Mouse (Mus musculus): Measurements from ENCODE around the gene Dock10.
A peak's percentile ranks its signal among the peaks of the same experiment; 100 is the strongest.

The Dock10 gene

DNA sequence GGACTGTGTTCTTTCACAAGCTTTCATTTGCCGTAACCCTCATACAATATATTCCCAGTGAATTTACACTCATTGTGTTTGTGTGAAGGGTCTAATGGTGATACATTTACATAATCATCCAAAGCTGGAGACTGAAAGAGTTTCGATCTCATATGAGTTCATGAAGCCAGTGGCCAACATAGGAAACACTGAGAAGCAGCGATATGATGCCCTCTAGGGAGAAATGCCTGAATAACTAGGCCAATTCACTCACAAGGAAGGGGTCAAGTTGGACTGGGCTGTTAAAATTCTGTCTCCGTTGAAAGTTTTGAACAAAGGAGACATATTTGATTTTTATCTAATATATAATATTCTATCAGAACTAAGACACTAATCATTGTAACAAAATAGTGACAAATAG lies 30.9 kb downstream of the Dock10 start:
- no peak for DNase-seq

DNA sequence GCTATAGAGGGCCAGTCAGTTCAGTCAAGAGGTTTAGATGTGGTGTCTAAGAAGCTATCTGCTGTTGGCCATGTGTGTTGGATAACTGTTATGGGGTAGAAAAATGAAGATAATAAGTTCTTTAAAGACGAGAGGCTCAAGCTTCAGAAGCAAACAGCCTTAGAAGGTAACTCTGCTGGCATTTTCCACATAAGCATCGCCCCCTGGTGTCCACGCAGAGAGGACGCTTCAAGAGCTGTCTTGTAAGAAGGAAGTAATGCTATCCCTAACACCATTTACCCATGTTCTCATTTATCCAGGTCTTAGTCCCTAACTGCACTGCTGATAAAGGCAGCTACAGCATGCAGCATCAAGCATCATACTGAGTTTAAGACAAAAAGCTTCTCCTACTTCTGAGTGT lies 35.7 kb downstream of the Dock10 start:
- DNase-seq = peak; percentile 51

- no peak for DNase-seq
These were observed 36.3 kb downstream of the Dock10 start for GRCm38 (mm10) chr1:80722001-80722400.

DNA sequence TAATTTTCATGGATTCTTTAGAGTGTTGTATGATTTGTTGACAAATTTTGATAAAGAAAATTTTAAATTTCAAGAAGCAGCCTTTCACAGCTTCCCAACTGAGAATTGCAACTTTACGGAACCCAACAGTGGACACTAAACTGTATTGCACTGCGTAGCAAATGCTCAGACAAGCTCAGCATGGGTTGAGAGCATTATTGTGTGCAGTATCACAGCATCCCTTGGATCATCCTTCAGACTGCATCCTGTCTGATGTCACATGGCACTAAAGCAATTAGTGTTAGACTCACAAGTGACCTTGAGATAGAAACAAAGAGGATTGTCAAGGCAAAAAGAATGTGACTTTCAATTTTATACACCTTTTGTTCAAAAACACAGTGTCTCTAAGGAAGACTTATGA lies 37.1 kb downstream of the Dock10 start:
- DNase-seq = no peak

DNA sequence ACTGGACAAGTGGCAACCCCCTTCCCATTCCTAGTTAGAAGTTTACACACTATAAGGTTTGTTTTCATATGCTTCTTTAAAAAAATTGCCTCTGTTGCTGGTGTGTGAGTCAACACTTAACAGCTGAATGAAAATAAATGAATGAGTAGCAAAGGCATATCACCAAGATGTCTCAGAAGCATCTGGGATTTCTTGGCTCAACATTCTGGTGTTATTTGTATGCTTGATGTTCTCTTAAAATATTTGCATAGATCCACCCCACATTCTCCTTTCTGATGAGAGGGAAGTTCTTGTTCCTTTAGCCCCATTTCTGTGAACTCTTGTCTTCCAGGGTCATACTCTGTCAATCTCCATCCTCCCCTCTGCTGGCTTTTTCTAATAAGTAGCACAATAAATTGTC lies 38.2 kb downstream of the Dock10 start:
- DNase-seq = no peak

GRCm38 (mm10) chr1:80719436-80719835 lies 38.9 kb downstream of the Dock10 start:
- no peak for DNase-seq

GRCm38 (mm10) chr1:80718666-80719065 lies 39.7 kb downstream of the Dock10 start:
- DNase-seq = no peak

DNA sequence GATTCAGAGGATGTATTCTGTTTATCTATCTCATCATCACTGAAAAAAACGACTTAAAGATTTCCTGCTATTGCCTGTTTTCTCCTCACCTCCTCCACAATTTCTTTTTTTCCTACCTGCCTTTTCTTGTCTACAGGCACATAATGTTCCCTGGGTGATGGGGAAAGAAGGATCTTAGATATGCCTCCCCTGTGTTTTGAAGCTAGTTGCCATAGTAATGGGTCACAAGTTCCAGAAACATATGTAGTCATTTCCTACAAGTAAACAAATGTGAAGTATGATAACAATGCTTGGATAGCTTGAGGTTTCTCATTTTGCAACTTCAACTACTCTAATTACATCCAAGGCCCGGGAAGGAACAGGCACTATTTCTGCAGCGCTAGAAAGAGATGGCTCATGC lies 42.4 kb downstream of the Dock10 start:
- no peak for DNase-seq

GRCm38 (mm10) chr1:80713920-80714319 lies 44.4 kb downstream of the Dock10 start:
- DNase-seq = no peak

- no peak for DNase-seq
These were observed 47.6 kb downstream of the Dock10 start for GRCm38 (mm10) chr1:80710607-80711261.

DNA sequence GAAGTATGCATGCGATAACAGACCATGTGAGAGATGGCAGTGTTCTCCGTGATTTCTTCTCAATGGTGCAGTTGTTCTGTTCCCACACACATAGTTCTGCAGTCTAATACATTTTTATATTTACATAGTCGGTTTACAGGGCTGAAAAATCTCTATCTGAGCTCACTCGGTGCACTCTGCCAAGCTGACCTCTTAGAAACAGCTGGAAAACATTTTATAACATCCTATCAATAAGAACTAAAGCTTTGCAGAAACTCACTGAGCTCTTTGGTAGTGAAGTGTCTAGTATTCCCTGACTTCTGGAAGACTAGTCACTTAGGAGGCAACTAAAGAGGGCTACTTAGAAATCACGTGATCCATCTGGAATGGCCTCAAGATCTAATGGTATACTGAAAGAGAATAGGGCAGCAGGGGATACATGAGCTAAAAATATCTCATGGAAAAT lies 48.2 kb downstream of the Dock10 start:
- DNase-seq = no peak

- peak; percentile 4 for DNase-seq
These were observed 49.0 kb downstream of the Dock10 start for GRCm38 (mm10) chr1:80709299-80709698.

- no peak for DNase-seq
These were observed 55.0 kb downstream of the Dock10 start for GRCm38 (mm10) chr1:80703279-80703678.

DNA sequence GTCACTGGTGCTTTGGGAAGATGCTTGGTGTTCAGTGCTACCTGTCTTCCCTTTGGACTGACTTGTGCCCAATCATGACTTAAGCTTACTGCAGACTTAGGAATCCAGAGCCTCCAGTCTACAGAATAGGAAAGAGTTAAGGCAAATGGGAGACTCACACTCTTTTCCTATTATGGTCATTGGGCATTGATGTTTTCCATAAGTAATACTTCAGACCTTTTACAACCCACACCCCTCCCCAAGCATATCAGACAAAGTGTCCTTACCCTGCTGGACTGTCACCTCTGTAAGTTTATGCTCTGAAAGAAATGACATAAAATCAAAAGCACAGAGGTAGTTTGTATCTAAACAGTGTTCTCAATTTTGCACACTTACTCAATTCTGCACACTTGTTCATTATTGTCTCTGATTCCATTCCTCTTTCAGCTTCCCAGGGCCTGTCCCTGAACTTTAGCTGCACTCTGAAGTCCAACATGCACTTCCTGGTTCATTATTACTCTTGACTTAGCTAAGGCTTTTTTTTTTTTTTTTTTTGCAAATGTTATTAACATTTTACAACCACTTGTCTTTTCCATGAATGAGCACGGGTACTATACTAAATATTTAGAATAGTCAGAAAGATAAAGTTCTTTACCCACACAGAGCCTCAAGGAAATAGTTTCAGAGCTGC lies 82.2 kb downstream of the Dock10 start:
- DNase-seq = no peak

DNA sequence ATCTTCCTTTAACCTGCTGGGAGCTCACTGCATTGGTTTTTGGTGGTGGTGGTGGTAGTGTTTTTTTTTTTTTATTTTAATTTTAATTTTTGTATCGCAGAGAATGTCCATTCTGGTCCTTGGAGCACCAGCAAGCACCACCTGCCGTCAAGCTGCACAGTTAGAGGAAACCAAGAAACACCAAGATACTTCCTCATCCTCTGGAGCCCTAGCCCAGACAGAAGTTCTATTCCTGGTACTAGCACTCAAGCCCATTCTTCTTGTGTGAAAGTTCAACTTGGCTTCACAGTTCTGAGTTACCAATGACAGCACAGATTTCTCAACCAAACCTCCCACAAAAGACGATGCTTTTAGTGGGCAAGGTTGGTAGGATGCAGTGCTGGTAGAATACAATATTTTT lies 86.6 kb downstream of the Dock10 start:
- no peak for DNase-seq

- DNase-seq = no peak
These were observed 87.3 kb downstream of the Dock10 start for GRCm38 (mm10) chr1:80671056-80671455.

GRCm38 (mm10) chr1:80670387-80670786 lies 87.9 kb downstream of the Dock10 start:
- no peak for DNase-seq

DNA sequence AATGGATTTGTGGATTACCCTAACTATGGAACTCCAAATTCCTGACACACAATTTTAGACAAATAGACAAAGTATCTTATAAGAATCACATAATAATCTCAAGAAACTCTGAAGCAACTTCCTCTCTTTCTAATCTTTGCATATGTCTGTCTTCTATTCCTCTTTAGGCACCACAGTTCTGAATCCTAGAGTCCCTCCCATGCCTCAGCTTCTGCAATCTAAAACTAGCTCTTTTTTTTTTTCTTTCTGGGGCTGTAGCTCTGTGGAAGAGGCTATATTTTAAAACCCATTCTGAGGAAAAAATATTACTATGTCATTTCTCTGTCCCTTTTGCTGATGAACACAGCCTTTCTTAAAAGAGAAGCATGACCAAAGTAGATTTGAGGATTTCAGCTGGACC lies 92.6 kb downstream of the Dock10 start:
- no peak for DNase-seq

- DNase-seq = no peak
These were observed 93.2 kb downstream of the Dock10 start for GRCm38 (mm10) chr1:80665161-80665560.

GRCm38 (mm10) chr1:80661506-80662402 lies 96.6 kb downstream of the Dock10 start:
- no peak for DNase-seq

DNA sequence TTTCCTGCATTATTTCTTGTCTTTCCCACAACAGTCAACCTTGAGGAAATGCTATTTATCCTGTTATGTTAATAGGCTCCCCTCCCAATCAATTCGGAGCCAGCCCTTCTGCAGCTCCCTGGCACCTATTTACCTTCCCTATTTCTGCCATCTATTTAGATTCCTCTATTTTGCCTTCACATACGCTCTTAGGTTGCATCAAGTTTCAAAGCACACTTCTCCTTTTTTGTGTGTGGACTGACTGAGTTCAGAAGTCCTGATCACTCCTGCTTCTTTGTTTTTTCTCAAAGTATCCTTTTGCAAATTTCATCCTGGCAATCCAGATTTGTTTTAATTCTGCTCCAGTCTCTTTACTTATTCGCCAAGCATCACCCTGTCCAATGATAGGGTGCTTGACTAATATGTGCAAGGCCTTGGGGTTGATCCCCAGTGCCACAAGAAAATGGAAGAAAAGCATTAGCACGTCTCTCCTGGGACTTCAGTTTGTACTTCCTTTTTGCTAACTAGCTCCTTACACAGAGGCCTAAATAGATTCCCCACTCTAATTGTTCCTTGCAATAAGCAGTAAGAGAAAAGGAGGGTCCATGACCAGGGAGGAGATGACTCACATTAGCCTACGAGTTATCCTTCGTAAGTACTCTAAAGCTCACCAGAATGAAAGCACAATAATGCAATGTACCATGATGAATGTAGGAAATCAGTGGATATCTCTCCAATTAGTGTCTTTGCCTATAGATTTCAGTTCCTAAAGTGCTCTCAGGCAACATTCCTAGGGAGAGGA lies 98.7 kb downstream of the Dock10 start:
- DNase-seq = no peak

GRCm38 (mm10) chr1:80656389-80656788 lies 101.9 kb downstream of the Dock10 start:
- no peak for DNase-seq

GRCm38 (mm10) chr1:80655854-80656253 lies 102.5 kb downstream of the Dock10 start:
- DNase-seq = no peak

All from right cerebral cortex, postnatal 14 days (tissue).